In the genomic region with DNA sequence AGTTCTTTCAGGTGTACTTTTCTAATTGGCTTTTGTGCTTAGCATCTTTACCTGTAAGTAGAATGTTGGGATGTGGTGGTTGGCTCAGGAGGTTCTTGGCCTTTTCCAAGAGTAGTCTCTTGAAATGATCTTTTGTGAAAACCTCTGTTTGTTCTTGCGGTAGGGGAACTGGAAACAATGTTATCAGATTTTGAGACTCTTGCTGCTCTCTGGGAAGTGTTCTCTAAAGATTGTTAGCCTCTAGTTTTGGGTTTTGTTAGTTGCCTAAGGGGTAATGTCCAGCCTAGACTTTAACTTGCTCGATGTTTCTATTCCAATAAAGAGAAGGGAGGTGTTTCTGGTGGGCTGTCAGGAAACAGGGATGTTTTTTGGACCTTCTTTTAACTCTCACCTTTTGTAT, we compare ENCODE assay signal across 8 mouse cellular contexts. TPM values are rescaled to one million over a fixed set of nuclear protein-coding genes. Genes with fewer than 3 reads are reported as not detected.
DNase-seq lines count a peak whose midpoint lies in the region; ATAC-seq and TF ChIP-seq lines count a peak whose summit lies in the region.

No protein-coding gene starts in this region.

- H3K27ac ChIP-seq in left cerebral cortex, adult 2 months: no peak overlapping the region; the same call in 1 of the 2 replicates
- no peak overlapping the region for H3K27ac ChIP-seq in embryonic facial prominence, embryonic 14.5 days (replicated peaks; ENCODE audit: low read depth, low read length)
- H3K27ac ChIP-seq in intestine, embryonic 16.5 days (ENCODE audit: low read length): peak overlapping the region; percentile 2; the same call in 1 of the 2 replicates

- peaks cover 14% of the 10 kb centered on the region for H3K4me1 ChIP-seq in embryonic facial prominence, embryonic 14.5 days (ENCODE audit: control insufficient read depth, insufficient read depth, low read length)
- H3K4me1 ChIP-seq in intestine, embryonic 16.5 days (ENCODE audit: control insufficient read depth, insufficient read depth, low read length): peaks cover 12% of the 10 kb centered on the region

- H3K9me3 ChIP-seq in embryonic facial prominence, embryonic 14.5 days (ENCODE audit: control insufficient read depth, low read length): no peaks in the 10 kb centered on the region
- H3K9me3 ChIP-seq in intestine, embryonic 16.5 days (ENCODE audit: control insufficient read depth, low read length): no peaks in the 10 kb centered on the region

- peak overlapping the region; percentile 82 for H3K4me2 ChIP-seq in embryonic facial prominence, embryonic 14.5 days (ENCODE audit: low read depth, low read length)
- H3K4me2 ChIP-seq in intestine, embryonic 16.5 days (ENCODE audit: low read depth, low read length): peak overlapping the region; percentile 72
- peak overlapping the region; percentile 76 for H3K4me2 ChIP-seq in myocyte (ENCODE audit: low read depth)

- H3K9ac ChIP-seq in embryonic facial prominence, embryonic 14.5 days (ENCODE audit: low read depth, low read length): peak overlapping the region; percentile 95; the same call in 1 of the 2 replicates
- H3K9ac ChIP-seq in intestine, embryonic 16.5 days (ENCODE audit: low read depth, low read length): peak overlapping the region; percentile 91

- no peak for TF ChIP-seq POLR2A in myocyte (IDR thresholded peaks at IDR 0.05; ENCODE audit: insufficient read length, low read depth)

- TF ChIP-seq CTCF in left cerebral cortex, adult 2 months (IDR thresholded peaks at IDR 0.05): no peak

- no peaks in the 10 kb centered on the region for H3K36me3 ChIP-seq in embryonic facial prominence, embryonic 14.5 days (ENCODE audit: control insufficient read depth, insufficient read depth, low read length)
- no peaks in the 10 kb centered on the region for H3K36me3 ChIP-seq in intestine, embryonic 16.5 days (ENCODE audit: control insufficient read depth, insufficient read depth, low read length)
- H3K36me3 ChIP-seq in myocyte (ENCODE audit: control insufficient read depth, insufficient read depth): no peaks in the 10 kb centered on the region

- H3K27me3 ChIP-seq in embryonic facial prominence, embryonic 14.5 days (replicated peaks; ENCODE audit: control insufficient read depth, insufficient read depth, low read length): no peaks in the 10 kb centered on the region
- H3K27me3 ChIP-seq in intestine, embryonic 16.5 days (replicated peaks; ENCODE audit: control insufficient read depth, insufficient read depth, low read length): no peaks in the 10 kb centered on the region
- no peaks in the 10 kb centered on the region for H3K27me3 ChIP-seq in myocyte (ENCODE audit: control insufficient read depth, insufficient read depth, insufficient read length)

- ATAC-seq in embryonic facial prominence, embryonic 14.5 days (ENCODE audit: low read depth): no peak
- no peak for ATAC-seq in intestine, embryonic 16.5 days

- H3K4me3 ChIP-seq in left cerebral cortex, adult 2 months: peak overlapping the region; percentile 87
- peak overlapping the region; percentile 94 for H3K4me3 ChIP-seq in embryonic facial prominence, embryonic 14.5 days (ENCODE audit: low read depth, low read length)
- peak overlapping the region; percentile 86 for H3K4me3 ChIP-seq in intestine, embryonic 16.5 days (ENCODE audit: low read length)
- H3K4me3 ChIP-seq in myocyte: peak overlapping the region; percentile 34

- intact Hi-C loops in left cerebral cortex, adult 2 months (cut with DNase I): no loop called here

- H3ac ChIP-seq in myocyte (ENCODE audit: control insufficient read depth, insufficient read length): no peak overlapping the region

- 51% methylated on average over 2 of the region's 2 CpGs for WGBS in embryonic facial prominence, embryonic 14.5 days
- 29% methylated on average over 2 of the region's 2 CpGs for WGBS in intestine, embryonic 16.5 days

- peaks cover 60% of the 10 kb centered on the region for H3K79me2 ChIP-seq in myocyte (ENCODE audit: control insufficient read depth, insufficient read depth)

- DNase-seq in left cerebral cortex, adult 2 months (ENCODE audit: extremely low spot score in 1 of 2, low spot score in 2 of 2): no peak
- no peak for DNase-seq in left cerebral cortex, adult 11 months (ENCODE audit: low spot score)
- no peak for DNase-seq in embryonic facial prominence, embryonic 14.5 days (ENCODE audit: low spot score)
- DNase-seq in ovary, postnatal 14 days (ENCODE audit: low spot score): no peak
- DNase-seq in right cerebral cortex, postnatal 10 days (ENCODE audit: low spot score in 2 of 2): no peak
- no peak for DNase-seq in cerebellum, postnatal 14 days

TF ChIP-seq in myocyte, 11 proteins besides CTCF, POLR2A, EP300 and RAD21:
- TF ChIP-seq USF1 (IDR thresholded peaks at IDR 0.05; ENCODE audit: low read depth) (no peak), REST (IDR thresholded peaks at IDR 0.05; ENCODE audit: insufficient read depth, insufficient read length) (no peak), POLR2AphosphoS2 (IDR thresholded peaks at IDR 0.05; ENCODE audit: insufficient read length, low read depth) (no peak), MYOD1 (IDR thresholded peaks at IDR 0.05; ENCODE audit: control insufficient read depth in 1 of 3, insufficient read length in 2 of 3, low read depth in 2 of 3) (no peak), TCF3 (IDR thresholded peaks at IDR 0.05; ENCODE audit: insufficient read length, low read depth) (no peak), MAX (IDR thresholded peaks at IDR 0.05; ENCODE audit: low read depth) (no peak), MYOG (IDR thresholded peaks at IDR 0.05; ENCODE audit: control insufficient read depth in 1 of 3, insufficient read depth in 1 of 3, insufficient read length in 2 of 3, low read depth in 2 of 3) (no peak)

RNA-seq across cellular contexts. Expression of a gene that starts 1.5 kb away (rescaled TPM):
- 100 to 1,000 TPM; 125 to 132 TPM for total RNA-seq in left cerebral cortex, adult 2 months (2021)
- 29.4 and 31.8 TPM in 2 replicates for polyA plus RNA-seq in embryonic facial prominence, embryonic 14.5 days (2014; fragmentation: Nextera tagmentation; extraction: Ambion mirVana)
- 55.8 and 60.7 TPM in 2 replicates for polyA plus RNA-seq in intestine, embryonic 16.5 days (2015; fragmentation: Nextera tagmentation; extraction: Ambion mirVana)
- polyA plus RNA-seq in myocyte (2012; fragmentation: generic; extraction: Trizol): 16.1 TPM

RNA-seq across cellular contexts. Expression of a gene that starts 33.6 kb away (rescaled TPM):
- total RNA-seq in left cerebral cortex, adult 2 months (2021): not detected
- 0.50 and 0.83 TPM in 2 replicates for polyA plus RNA-seq in embryonic facial prominence, embryonic 14.5 days (2014; fragmentation: Nextera tagmentation; extraction: Ambion mirVana)
- 0.37 and 1.0 TPM in 2 replicates for polyA plus RNA-seq in intestine, embryonic 16.5 days (2015; fragmentation: Nextera tagmentation; extraction: Ambion mirVana)
- polyA plus RNA-seq in myocyte (2012; fragmentation: generic; extraction: Trizol): 0.10 TPM

Comparison
In these comparisons a context has a peak if more than half of its experiments do, and no peak if none do; other contexts are left out.
1. H3K4me3 ChIP-seq: peak in every context shown above with its lines; median percentile 94 in embryonic facial prominence, embryonic 14.5 days; 87 in left cerebral cortex, adult 2 months; 86 in intestine, embryonic 16.5 days; 34 in myocyte.